Mouse (Mus musculus) kidney, adult 2 months (tissue): ENCODE measurements around the gene Spire2. TPM values are rescaled to one million over a fixed set of nuclear protein-coding genes. Genes with fewer than 3 reads are reported as not detected.

Source experiments
- DNase-seq: peaks from one replicate; pipeline ENCODE4 v3.0.0; 2021
- H3K27ac ChIP-seq: fragments of 200-500 bp; 2 replicates; pipeline ENCODE4 v1.5.1; 2012; ENCODE audit warnings: low read depth, low read length, control low read depth, inconsistent platforms; ENCODE audit not compliant: insufficient read depth
- H3K27me3 ChIP-seq: fragments of 200-500 bp; replicated peaks from 2 replicates; pipeline ENCODE4 v1.6.1; 2012; ENCODE audit warnings: mild to moderate bottlenecking, moderate library complexity, low read length, inconsistent platforms; ENCODE audit not compliant: control insufficient read depth, insufficient read depth
- H3K36me3 ChIP-seq: fragments of 200-500 bp; 2 replicates; pipeline ENCODE4 v1.6.1; 2012; ENCODE audit warnings: mild to moderate bottlenecking, moderate library complexity, low read length, inconsistent platforms; ENCODE audit not compliant: control insufficient read depth, insufficient read depth
- H3K4me1 ChIP-seq: fragments of 200-500 bp; 2 replicates; pipeline ENCODE4 v1.6.1; 2011; ENCODE audit warnings: low read length; ENCODE audit not compliant: control insufficient read depth, insufficient read depth
- H3K4me3 ChIP-seq: fragments of 200-500 bp; 2 replicates; pipeline ENCODE4 v1.5.1; 2011; ENCODE audit warnings: mild to moderate bottlenecking, low read depth, low read length, control low read depth; ENCODE audit not compliant: insufficient read depth
- CTCF ChIP-seq: fragments of 200-500 bp; conservative IDR thresholded peaks from 2 replicates; pipeline ENCODE4 v1.5.1; 2011; ENCODE audit warnings: low read depth, mild to moderate bottlenecking, control low read depth, low read length, moderate library complexity, mixed read lengths; ENCODE audit not compliant: insufficient read depth, insufficient read length
- POLR2A ChIP-seq: fragments of 200-500 bp; IDR thresholded peaks from one replicate; pipeline ENCODE4 v1.6.1; 2011; ENCODE audit warnings: low read depth, low read length, control low read depth
- WGBS: fragments of 180-500 bp; shearing (Covaris S2); methylation state at CpG from one replicate; pipeline ENCODE4 v1.1.7; 2018; 5-methylcytosine and 5-hydroxymethylcytosine counted together
- polyA plus RNA-seq: library from polyadenylated mRNA; depleted of rRNA; stranded (reverse); fragments of >200 nt; gene quantifications from 2 replicates; pipeline ENCODE4 v1.2.3, GENCODE M21; 2012

Spire2 gene
- polyA plus RNA-seq, 1 experiment: 6.0 TPM

- 92% methylated on average over 13 of the region's 13 CpGs for WGBS
- Histone ChIP-seq H3K4me1 (no peaks in the 10 kb centered on the region), H3K4me3 (no peak overlapping the region), H3K36me3 (peaks cover 2% of the 10 kb centered on the region; the same call in 1 of the 2 replicates), H3K27me3 (no peaks in the 10 kb centered on the region), H3K27ac (no peak overlapping the region)
- TF ChIP-seq CTCF (no peak), POLR2A (no peak)
- no peak for DNase-seq
Measured at GRCm38 (mm10) chr8:123398308-123398707, 65.8 kb downstream of the Spire2 start.

- Histone ChIP-seq H3K27me3 (no peaks in the 10 kb centered on the region), H3K4me3 (no peak overlapping the region), H3K36me3 (no peaks in the 10 kb centered on the region), H3K27ac (no peak overlapping the region), H3K4me1 (no peaks in the 10 kb centered on the region)
- no peak for TF ChIP-seq POLR2A
- TF ChIP-seq CTCF: no peak
- no peak for DNase-seq
- WGBS: 89% methylated on average over 9 of the region's 9 CpGs
Measured at GRCm38 (mm10) chr8:123401936-123402335, 69.4 kb downstream of the Spire2 start.

- no peak overlapping the region for H3K4me3 ChIP-seq
- H3K27me3 ChIP-seq: no peaks in the 10 kb centered on the region
- H3K36me3 ChIP-seq: no peaks in the 10 kb centered on the region
- no peaks in the 10 kb centered on the region for H3K4me1 ChIP-seq
- no peak for DNase-seq
- WGBS: 72% methylated on average over 9 of the region's 9 CpGs
- TF ChIP-seq CTCF (no peak), POLR2A (no peak)
- H3K27ac ChIP-seq: no peak overlapping the region
Measured at GRCm38 (mm10) chr8:123402730-123403326, 70.3 kb downstream of the Spire2 start.

GRCm38 (mm10) chr8:123404521-123404920 is 72.0 kb downstream of the Spire2 start:
- no peak overlapping the region for H3K27ac ChIP-seq
- no peaks in the 10 kb centered on the region for H3K4me1 ChIP-seq
- TF ChIP-seq POLR2A: no peak
- TF ChIP-seq CTCF: no peak
- H3K4me3 ChIP-seq: no peak overlapping the region
- DNase-seq: no peak
- H3K27me3 ChIP-seq: no peaks in the 10 kb centered on the region
- H3K36me3 ChIP-seq: no peaks in the 10 kb centered on the region
- 20% methylated on average over 8 of the region's 8 CpGs for WGBS

- H3K27me3 ChIP-seq: no peaks in the 10 kb centered on the region
- TF ChIP-seq CTCF (peak; percentile 80), POLR2A (no peak)
- H3K4me3 ChIP-seq: no peak within 1 kb of the TSS
- no peaks in the 10 kb centered on the region for H3K36me3 ChIP-seq
- H3K27ac ChIP-seq: no peak within 1 kb of the TSS
- 14% methylated on average over 4 of the region's 4 CpGs for WGBS
- H3K4me1 ChIP-seq: no peaks in the 10 kb centered on the region
- peak; percentile 64 for DNase-seq
Measured at GRCm38 (mm10) chr8:123406786-123407185, 74.3 kb downstream of the Spire2 start, which contains the start of gene Mc1r. Mc1r (plus strand) TSS chr8:123407107.

- no peak for TF ChIP-seq CTCF
- TF ChIP-seq POLR2A: no peak
- no peak overlapping the region for H3K4me3 ChIP-seq
- WGBS: 88% methylated on average over 13 of the region's 13 CpGs
- no peaks in the 10 kb centered on the region for H3K27me3 ChIP-seq
- no peak overlapping the region for H3K27ac ChIP-seq
- no peaks in the 10 kb centered on the region for H3K4me1 ChIP-seq
- no peak for DNase-seq
- no peaks in the 10 kb centered on the region for H3K36me3 ChIP-seq
Measured at GRCm38 (mm10) chr8:123407612-123408011, 75.1 kb downstream of the Spire2 start.

- H3K36me3 ChIP-seq: no peaks in the 10 kb centered on the region
- TF ChIP-seq CTCF (no peak), POLR2A (no peak)
- H3K4me1 ChIP-seq: no peaks in the 10 kb centered on the region
- no peak overlapping the region for H3K27ac ChIP-seq
- WGBS: 68% methylated on average over 9 of the region's 9 CpGs
- no peak for DNase-seq
- no peak overlapping the region for H3K4me3 ChIP-seq
- no peaks in the 10 kb centered on the region for H3K27me3 ChIP-seq
Measured at GRCm38 (mm10) chr8:123408586-123409544, 76.4 kb downstream of the Spire2 start.
